Mouse (Mus musculus) MEL (cell line): ENCODE measurements around the gene Sergef. TPM values are rescaled to one million over a fixed set of nuclear protein-coding genes. Genes with fewer than 3 reads are reported as not detected.

Experiments
- DNase-seq: peaks from one replicate; pipeline ENCODE4 v3.0.0; 2011; ENCODE audit warnings: low read depth, low spot score
- H3K27ac ChIP-seq: 2 replicates; pipeline ENCODE4 v1.5.1; 2012; ENCODE audit warnings: low read depth, mild to moderate bottlenecking, control low read depth, low read length, moderate library complexity; ENCODE audit not compliant: control insufficient read depth
- H3K27me3 ChIP-seq, 2 experiments: fragments of 150-350 bp in 1 of 2; sonication (generic) in 1 of 2; 2 replicates each; pipeline ENCODE4 v1.6.1; 2012; ENCODE audit warnings: low read length in 2 of 2, mild to moderate bottlenecking in 2 of 2, improper control_type of control experiment in 1 of 2, moderate library complexity in 1 of 2; ENCODE audit not compliant: insufficient read depth in 2 of 2, control insufficient read depth in 1 of 2
- H3K36me3 ChIP-seq, 2 experiments: 2 replicates each; pipeline ENCODE4 v1.6.1; 2012 to 2014; ENCODE audit warnings: low read length in 2 of 2, improper control_type of control experiment in 1 of 2, inconsistent platforms in 1 of 2, mild to moderate bottlenecking in 1 of 2; ENCODE audit not compliant: insufficient read depth in 2 of 2, control insufficient read depth in 1 of 2
- H3K4me1 ChIP-seq, 2 experiments: fragments of 150-350 bp in 1 of 2; sonication (generic) in 1 of 2; 2 replicates each; pipeline ENCODE4 v1.6.1; 2012; ENCODE audit warnings: low read length in 2 of 2, improper control_type of control experiment in 1 of 2, mild to moderate bottlenecking in 1 of 2; ENCODE audit not compliant: insufficient read depth in 2 of 2, control insufficient read depth in 1 of 2
- H3K4me3 ChIP-seq, 2 experiments: fragments of 150-350 bp in 1 of 2; sonication (generic) in 1 of 2; 2 replicates each; pipeline ENCODE4 v1.5.1; 2012; ENCODE audit warnings: low read depth in 2 of 2, low read length in 2 of 2, mild to moderate bottlenecking in 2 of 2, moderate library complexity in 2 of 2, control low read depth in 1 of 2, improper control_type of control experiment in 1 of 2; ENCODE audit not compliant: control insufficient read depth in 1 of 2, insufficient read depth in 1 of 2
- H3K79me2 ChIP-seq: 2 replicates; pipeline ENCODE4 v1.6.1; 2012; ENCODE audit warnings: mild to moderate bottlenecking, low read length, moderate library complexity; ENCODE audit not compliant: control insufficient read depth, poor library complexity, insufficient read depth
- H3K9ac ChIP-seq: 2 replicates; pipeline ENCODE4 v1.6.1; 2012; ENCODE audit warnings: low read depth, mild to moderate bottlenecking, control low read depth, low read length, moderate library complexity; ENCODE audit not compliant: control insufficient read depth, poor library complexity, severe bottlenecking
- H3K9me3 ChIP-seq: fragments of 150-350 bp; sonication (generic); replicated peaks from 2 replicates; pipeline ENCODE4 v1.6.1; 2012; ENCODE audit warnings: mild to moderate bottlenecking, low read length, improper control_type of control experiment, moderate library complexity; ENCODE audit not compliant: insufficient read depth
- BHLHE40 ChIP-seq: IDR thresholded peaks from 2 replicates; pipeline ENCODE4 v1.6.1; 2012; ENCODE audit warnings: low read depth, mild to moderate bottlenecking, inconsistent platforms, low read length, improper control_type of control experiment, borderline replicate concordance
- CHD1 ChIP-seq: IDR thresholded peaks from 2 replicates; pipeline ENCODE4 v1.6.1; 2012; ENCODE audit warnings: low read depth, mild to moderate bottlenecking, inconsistent platforms, low read length, improper control_type of control experiment
- CHD2 ChIP-seq: IDR thresholded peaks from 2 replicates; pipeline ENCODE4 v1.6.1; 2011; ENCODE audit warnings: low read length, improper control_type of control experiment
- E2F4 ChIP-seq: IDR thresholded peaks from 2 replicates; pipeline ENCODE4 v1.6.1; 2011; ENCODE audit warnings: low read depth, low read length, improper control_type of control experiment, borderline replicate concordance
- ELF1 ChIP-seq: IDR thresholded peaks from 2 replicates; pipeline ENCODE4 v1.6.1; 2014; ENCODE audit warnings: low read depth, mild to moderate bottlenecking, inconsistent platforms, low read length, improper control_type of control experiment, moderate library complexity
- EP300 ChIP-seq, 2 experiments: IDR thresholded peaks; 2 replicates each; pipeline ENCODE4 v1.6.1; 2011; ENCODE audit warnings: improper control_type of control experiment in 2 of 2, low read length in 2 of 2, low read depth in 1 of 2, mild to moderate bottlenecking in 1 of 2
- GABPA ChIP-seq: IDR thresholded peaks from 2 replicates; pipeline ENCODE4 v1.6.1; 2012; ENCODE audit warnings: low read depth, mild to moderate bottlenecking, inconsistent platforms, low read length, improper control_type of control experiment, moderate library complexity
- JUND ChIP-seq: IDR thresholded peaks from 2 replicates; pipeline ENCODE4 v1.6.1; 2011; ENCODE audit warnings: low read depth, mild to moderate bottlenecking, improper control_type of control experiment, low read length
- KAT2A ChIP-seq: conservative IDR thresholded peaks from 2 replicates; pipeline ENCODE4 v1.6.1; 2012; ENCODE audit warnings: low read depth, low read length, improper control_type of control experiment, inconsistent platforms
- MAFK ChIP-seq: IDR thresholded peaks from 2 replicates; pipeline ENCODE4 v1.6.1; 2011; ENCODE audit warnings: low read depth, mild to moderate bottlenecking, low read length, improper control_type of control experiment, borderline replicate concordance
- MAX ChIP-seq: IDR thresholded peaks from 2 replicates; pipeline ENCODE4 v1.6.1; 2011; ENCODE audit warnings: low read length, improper control_type of control experiment
- MYC ChIP-seq: IDR thresholded peaks from 2 replicates; pipeline ENCODE4 v1.6.1; 2011; ENCODE audit warnings: low read depth, mild to moderate bottlenecking, low read length, improper control_type of control experiment, moderate library complexity
- NELFE ChIP-seq: IDR thresholded peaks from 2 replicates; pipeline ENCODE4 v1.6.1; 2011; ENCODE audit warnings: low read depth, low read length, improper control_type of control experiment
- POLR2AphosphoS5 ChIP-seq: IDR thresholded peaks from 2 replicates; pipeline ENCODE4 v1.6.1; 2012; ENCODE audit warnings: low read depth, borderline replicate concordance, mild to moderate bottlenecking, inconsistent platforms, low read length, moderate library complexity, mixed read lengths
- RAD21 ChIP-seq: IDR thresholded peaks from 2 replicates; pipeline ENCODE4 v1.6.1; 2011; ENCODE audit warnings: mild to moderate bottlenecking, low read depth, low read length, improper control_type of control experiment
- SIN3A ChIP-seq: IDR thresholded peaks from 2 replicates; pipeline ENCODE4 v1.6.1; 2012; ENCODE audit warnings: low read length, improper control_type of control experiment, inconsistent platforms
- SMC3 ChIP-seq: IDR thresholded peaks from 2 replicates; pipeline ENCODE4 v1.6.1; 2011; ENCODE audit warnings: low read depth, low read length, improper control_type of control experiment
- TBP ChIP-seq: IDR thresholded peaks from 2 replicates; pipeline ENCODE4 v1.8.0; 2011; ENCODE audit warnings: low read depth, low read length, improper control_type of control experiment
- TCF12 ChIP-seq: IDR thresholded peaks from 2 replicates; pipeline ENCODE4 v1.6.1; 2014; ENCODE audit warnings: low read depth, mild to moderate bottlenecking, inconsistent platforms, low read length, improper control_type of control experiment, moderate library complexity
- UBTF ChIP-seq: IDR thresholded peaks from 2 replicates; pipeline ENCODE4 v1.6.1; 2012; ENCODE audit warnings: low read depth, mild to moderate bottlenecking, inconsistent platforms, low read length, improper control_type of control experiment, moderate library complexity, borderline replicate concordance; ENCODE audit not compliant: insufficient read depth
- USF2 ChIP-seq, 2 experiments: IDR thresholded peaks; 2 replicates each; pipeline ENCODE4 v1.6.1; 2011 to 2012; ENCODE audit warnings: improper control_type of control experiment in 2 of 2, low read length in 2 of 2, borderline replicate concordance in 1 of 2, inconsistent platforms in 1 of 2, low read depth in 1 of 2, mild to moderate bottlenecking in 1 of 2; ENCODE audit not compliant: insufficient read depth in 1 of 2
- ZMIZ1 ChIP-seq: IDR thresholded peaks from 2 replicates; pipeline ENCODE4 v1.6.1; 2012; ENCODE audit warnings: low read depth, mild to moderate bottlenecking, inconsistent platforms, low read length, improper control_type of control experiment, moderate library complexity
- polyA plus RNA-seq, 2 experiments: library from polyadenylated mRNA; stranded (reverse) in 1 of 2; unstranded in 1 of 2; fragments of >175 nt in 1 of 2; fragments of >200 nt in 1 of 2; gene quantifications; 2 replicates each; pipeline versions ENCODE4 v1.2.1 to v1.2.4; 2012; ENCODE audit warnings: low replicate concordance in 2 of 2, low read depth in 1 of 2; ENCODE audit not compliant: insufficient read length in 2 of 2, insufficient read depth in 1 of 2, missing spikeins in 1 of 2
- total RNA-seq: library from RNA; depleted of rRNA; stranded (reverse); fragments of 300-350 nt; gene quantifications from 2 replicates; pipeline ENCODE4 v1.2.3, GENCODE M21; 2012

Sergef gene
- total and polyA plus RNA-seq, 3 experiments, result 7.6 to 11.7 TPM; not detected in 1

DNA sequence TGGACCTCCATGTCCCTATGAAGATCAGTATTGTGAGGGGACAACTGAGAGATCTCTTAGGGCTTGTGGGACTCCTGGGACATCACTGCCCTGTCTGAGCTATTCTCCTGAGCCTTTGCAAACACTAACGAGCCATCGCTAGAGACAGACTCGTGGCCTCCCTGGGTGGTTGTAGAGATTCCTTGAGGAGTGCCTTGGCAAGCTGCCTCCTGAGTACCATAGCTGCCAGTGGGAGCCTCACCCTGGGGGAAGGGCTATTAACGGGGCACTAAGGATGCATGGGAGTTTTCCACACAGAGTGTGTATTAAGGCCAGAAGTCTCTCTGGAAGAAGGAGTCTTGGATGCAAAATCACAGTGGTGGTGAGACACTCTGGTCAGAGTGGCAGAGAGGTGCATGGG, 214.6 kb downstream of the Sergef start:
- Histone ChIP-seq H3K9ac (no peak overlapping the region), H3K79me2 (no peaks in the 10 kb centered on the region), H3K27me3 (no peaks in the 10 kb centered on the region; a peak in 1 of 4 replicates), H3K4me1 (no peaks in the 10 kb centered on the region), H3K9me3 (no peaks in the 10 kb centered on the region), H3K27ac (no peak overlapping the region), H3K36me3 (no peaks in the 10 kb centered on the region), H3K4me3 (no peak overlapping the region)
- no peak for DNase-seq
- TF ChIP-seq ELF1, result no peak
- TF ChIP-seq POLR2AphosphoS5, result no peak
- no peak for TF ChIP-seq CHD2
- no peak for TF ChIP-seq MYC
- no peak for TF ChIP-seq JUND
- no peak for TF ChIP-seq SIN3A
- TF ChIP-seq TBP, result no peak
- no peak for TF ChIP-seq CHD1
- TF ChIP-seq GABPA, result no peak
- no peak for TF ChIP-seq MAX
- no peak for TF ChIP-seq MAFK
- no peak for TF ChIP-seq BHLHE40
- no peak for TF ChIP-seq RAD21
- TF ChIP-seq SMC3, result no peak

- Histone ChIP-seq H3K9me3 (no peaks in the 10 kb centered on the region), H3K27ac (no peak overlapping the region), H3K36me3 (no peaks in the 10 kb centered on the region), H3K4me1 (no peaks in the 10 kb centered on the region), H3K9ac (no peak overlapping the region), H3K4me3 (no peak overlapping the region), H3K79me2 (no peaks in the 10 kb centered on the region), H3K27me3 (no peaks in the 10 kb centered on the region; a peak in 1 of 4 replicates)
- DNase-seq, result no peak
- TF ChIP-seq MYC (no peak), KAT2A (no peak), USF2 (IDR thresholded peaks at IDR 0.05; ENCODE audit: borderline replicate concordance in 1 of 2, insufficient read depth in 1 of 2, low read depth in 1 of 2, low read length in 2 of 2) (no peak), TCF12 (no peak), EP300 (IDR thresholded peaks at IDR 0.05; ENCODE audit: low read depth in 1 of 2, low read length in 2 of 2) (no peak), NELFE (no peak), E2F4 (no peak), CHD2 (no peak), ZMIZ1 (no peak), SMC3 (no peak), BHLHE40 (no peak), CHD1 (no peak), UBTF (no peak), GABPA (no peak), ELF1 (no peak)
Measured at GRCm38 (mm10) chr7:46423951-46424350, 215.7 kb downstream of the Sergef start.
